Comparison of ENCODE assay signal across 16 mouse cellular contexts in the genomic region with DNA sequence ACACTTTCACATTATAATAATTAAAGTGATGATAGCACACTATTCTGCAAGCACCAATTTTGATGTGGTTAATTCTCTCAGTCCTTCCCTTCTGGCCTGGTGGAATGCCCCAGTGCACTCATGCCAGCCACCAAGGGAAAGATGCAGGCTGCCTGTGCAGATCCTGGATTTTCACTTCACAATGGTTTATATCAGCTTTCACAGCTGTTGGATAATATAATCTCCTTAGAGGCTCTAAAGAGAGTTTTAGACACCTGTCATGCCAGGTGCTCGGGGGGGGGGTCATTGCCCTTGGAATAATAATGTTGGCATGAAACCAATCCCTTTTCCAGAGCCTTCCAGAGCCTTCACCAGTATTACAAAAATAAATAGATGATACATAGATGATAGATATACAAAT.
"Had no signal": no experiment of that assay in that cellular context is flagged by ENCODE, and none has a peak within 500 bp of the region (broad histone marks: within the 10 kb centered on the region; RNA-seq: fewer than 3 reads in every experiment).

No protein-coding gene starts in this region.

- H3K27me3 ChIP-seq: liver, embryonic 15.5 days; neural tube, embryonic 12.5 days; stomach, embryonic 15.5 days had no signal

- H3K9me3 ChIP-seq: limb, embryonic 10.5 days; liver, embryonic 15.5 days; neural tube, embryonic 12.5 days; stomach, embryonic 15.5 days had no signal

- H3K4me1 ChIP-seq: limb, embryonic 10.5 days; liver, embryonic 15.5 days; neural tube, embryonic 12.5 days; stomach, embryonic 15.5 days had no signal

- H3K27ac ChIP-seq: layer of hippocampus, adult 2 months; limb, embryonic 10.5 days; liver, embryonic 15.5 days; neural tube, embryonic 12.5 days; stomach, embryonic 15.5 days had no signal

- H3K9ac ChIP-seq: liver, embryonic 15.5 days; neural tube, embryonic 12.5 days; stomach, embryonic 15.5 days had no signal

- DNase-seq: kidney, adult 11 months; kidney, postnatal 10 days; kidney, postnatal 4 days; lung, adult 2 months; lung, postnatal 36 days; right cerebral cortex, postnatal 4 days; spleen, adult 18-20 months; thymus, adult 2 months; thymus, postnatal 25 days had no signal

- H3K4me2 ChIP-seq: liver, embryonic 11.5 days; liver, embryonic 15.5 days; neural tube, embryonic 12.5 days; stomach, embryonic 15.5 days had no signal

- H3K36me3 ChIP-seq: limb, embryonic 10.5 days; liver, embryonic 15.5 days; neural tube, embryonic 12.5 days; stomach, embryonic 15.5 days had no signal

- H3K4me3 ChIP-seq: layer of hippocampus, adult 2 months; limb, embryonic 10.5 days; liver, embryonic 15.5 days; neural tube, embryonic 12.5 days; stomach, embryonic 15.5 days had no signal

- ATAC-seq: lung, postnatal 0 days had no signal
